Mouse (Mus musculus) hindbrain, embryonic 12.5 days (tissue): ENCODE data around the gene Stub1. TPM values are rescaled to one million over a fixed set of nuclear protein-coding genes. Genes with fewer than 3 reads are reported as not detected.

Experiments used
- ATAC-seq: fragments of 200-750 bp; cut with Nextera tagmentation; 2 replicates; pipeline ENCODE4 v1.8.0; 2017; ENCODE audit warnings: moderate TSS enrichment; ENCODE audit not compliant: low FRiP score
- H3K27ac ChIP-seq: fragments of 300-500 bp; sonication (generic); 2 replicates; pipeline ENCODE4 v1.5.1; 2016; ENCODE audit warnings: mild to moderate bottlenecking
- H3K27me3 ChIP-seq: fragments of 300-500 bp; sonication (generic); 2 replicates; pipeline ENCODE4 v1.6.1; 2016; ENCODE audit warnings: mild to moderate bottlenecking
- H3K36me3 ChIP-seq: fragments of 300-500 bp; sonication (generic); 2 replicates; pipeline ENCODE4 v1.6.1; 2016; ENCODE audit warnings: mild to moderate bottlenecking
- H3K4me1 ChIP-seq: fragments of 300-500 bp; sonication (generic); 2 replicates; pipeline ENCODE4 v1.6.1; 2016
- H3K4me2 ChIP-seq: fragments of 300-500 bp; sonication (generic); replicated peaks from 2 replicates; pipeline ENCODE4 v1.6.1; 2016; ENCODE audit warnings: mild to moderate bottlenecking
- H3K4me3 ChIP-seq: fragments of 300-500 bp; sonication (generic); 2 replicates; pipeline ENCODE4 v1.5.1; 2016; ENCODE audit warnings: mild to moderate bottlenecking
- H3K9ac ChIP-seq: fragments of 300-500 bp; sonication (generic); 2 replicates; pipeline ENCODE4 v1.6.1; 2016; ENCODE audit warnings: mild to moderate bottlenecking, moderate library complexity
- H3K9me3 ChIP-seq: fragments of 300-500 bp; sonication (generic); replicated peaks from 2 replicates; pipeline ENCODE4 v1.6.1; 2016; ENCODE audit warnings: mild to moderate bottlenecking
- WGBS: fragments of 180-500 bp; shearing (Covaris S2); methylation state at CpG from one replicate; pipeline ENCODE4 v1.1.7; 2016; 5-methylcytosine and 5-hydroxymethylcytosine counted together
- polyA plus RNA-seq: library from polyadenylated mRNA; unstranded; fragments of >200 nt; fragmentation: Nextera tagmentation; extraction: Ambion mirVana; gene quantifications from 2 replicates; pipeline ENCODE4 v1.2.1, GENCODE M21; 2016

Stub1 gene
- polyA plus RNA-seq, 1 experiment from 2014 or later = 291 TPM

DNA sequence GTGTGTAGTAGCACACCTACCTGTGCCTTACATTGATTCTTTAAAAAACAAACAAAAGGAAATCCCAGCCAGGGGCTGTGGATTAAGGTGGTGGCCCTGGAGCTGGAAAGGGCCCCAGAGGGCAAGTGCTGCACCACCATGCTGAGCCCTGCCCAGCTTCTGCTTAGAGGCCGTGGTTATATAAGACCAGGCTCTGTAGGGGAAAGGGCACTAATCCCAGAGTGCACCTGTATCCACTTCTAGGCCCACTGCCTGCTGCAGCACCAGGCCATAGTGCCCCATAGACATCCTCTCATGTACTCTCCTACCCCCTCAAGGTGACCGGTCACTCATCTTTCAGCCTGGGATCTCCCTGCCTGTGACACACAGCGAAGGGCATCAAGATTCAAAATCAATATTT is 33.0 kb upstream of the Stub1 start:
- no peaks in the 10 kb centered on the region for H3K9me3 ChIP-seq
- H3K4me2 ChIP-seq = no peak overlapping the region
- H3K36me3 ChIP-seq = no peaks in the 10 kb centered on the region
- no peak overlapping the region for H3K27ac ChIP-seq
- 91% methylated on average over 3 of the region's 3 CpGs for WGBS
- no peak for ATAC-seq
- no peak overlapping the region for H3K4me3 ChIP-seq
- H3K4me1 ChIP-seq = peaks cover 19% of the 10 kb centered on the region
- H3K27me3 ChIP-seq = no peaks in the 10 kb centered on the region; the same call in 1 of the 2 replicates
- H3K9ac ChIP-seq = no peak overlapping the region

DNA sequence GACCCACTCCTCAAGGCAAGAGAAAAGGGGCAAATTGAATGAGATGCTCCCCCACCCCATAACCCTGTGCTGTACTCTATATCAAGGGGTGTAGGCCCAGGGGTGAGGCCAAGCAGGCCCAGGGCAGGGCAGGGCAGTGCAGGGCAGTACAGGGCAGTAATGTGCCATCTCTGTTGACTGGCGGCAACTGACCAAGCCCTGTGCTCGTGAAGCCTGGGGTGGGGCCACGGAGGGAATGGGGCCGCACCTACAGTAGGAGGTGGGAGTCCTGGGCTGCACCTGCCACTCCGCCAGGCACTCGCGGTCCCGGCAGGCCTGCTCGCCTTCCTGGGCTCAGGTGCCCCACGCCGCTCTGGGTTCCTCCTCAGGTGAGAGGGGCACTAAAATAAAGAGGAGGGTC is 32.1 kb upstream of the Stub1 start:
- H3K27me3 ChIP-seq = no peaks in the 10 kb centered on the region; the same call in 1 of the 2 replicates
- no peaks in the 10 kb centered on the region for H3K36me3 ChIP-seq
- H3K4me2 ChIP-seq = no peak overlapping the region
- H3K4me3 ChIP-seq = no peak overlapping the region
- 83% methylated on average over 11 of the region's 11 CpGs for WGBS
- H3K4me1 ChIP-seq = peaks cover 28% of the 10 kb centered on the region
- no peak overlapping the region for H3K27ac ChIP-seq
- H3K9ac ChIP-seq = no peak overlapping the region
- no peaks in the 10 kb centered on the region for H3K9me3 ChIP-seq
- no peak for ATAC-seq

DNA sequence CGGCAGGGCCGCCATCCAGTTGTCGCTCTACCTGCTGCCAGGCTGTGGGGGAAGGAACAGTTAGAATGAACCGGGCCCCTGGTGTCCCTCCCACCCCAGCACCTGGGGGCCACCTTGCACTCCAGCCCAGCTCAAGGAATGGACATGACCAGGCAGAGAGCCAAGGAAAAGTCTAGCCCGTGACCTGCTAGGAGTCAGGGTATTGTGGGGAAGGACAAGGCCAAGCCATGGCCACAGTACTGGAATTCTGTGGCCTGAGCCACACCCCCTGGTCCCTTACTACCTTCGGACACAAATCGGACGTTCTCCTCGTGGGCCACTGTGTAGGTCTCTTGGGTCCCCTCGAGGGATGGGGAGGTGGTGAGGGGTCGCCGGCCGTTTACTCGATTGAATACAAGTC is 31.1 kb upstream of the Stub1 start:
- Histone ChIP-seq H3K27ac (no peak overlapping the region), H3K4me1 (peaks cover 31% of the 10 kb centered on the region), H3K9me3 (no peaks in the 10 kb centered on the region), H3K27me3 (no peaks in the 10 kb centered on the region; the same call in 1 of the 2 replicates), H3K36me3 (no peaks in the 10 kb centered on the region), H3K4me2 (no peak overlapping the region), H3K4me3 (no peak overlapping the region), H3K9ac (no peak overlapping the region)
- 90% methylated on average over 14 of the region's 14 CpGs for WGBS
- no peak for ATAC-seq

DNA sequence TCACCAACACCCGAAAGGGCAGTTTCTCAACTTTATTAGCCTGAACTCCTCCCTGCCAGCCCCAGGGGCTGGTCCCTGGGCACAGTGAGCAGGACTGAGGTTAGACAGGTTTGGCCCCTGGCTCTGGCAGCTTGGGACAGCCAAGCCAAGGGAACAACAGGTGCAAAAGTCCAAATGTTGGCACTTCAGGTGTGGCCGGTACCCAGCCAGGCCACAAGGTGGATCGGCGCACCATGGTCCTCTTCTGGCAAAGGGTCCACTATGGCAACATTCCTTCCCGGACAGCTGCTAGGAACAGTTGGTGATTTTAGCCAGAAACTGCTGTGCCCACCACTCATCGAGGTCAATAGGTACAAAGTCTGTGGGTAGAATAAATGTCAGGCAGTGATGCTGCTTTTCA is 30.5 kb upstream of the Stub1 start:
- no peak overlapping the region for H3K9ac ChIP-seq
- WGBS = 91% methylated on average over 6 of the region's 6 CpGs
- H3K4me2 ChIP-seq = no peak overlapping the region
- H3K27me3 ChIP-seq = no peaks in the 10 kb centered on the region; the same call in 1 of the 2 replicates
- no peak overlapping the region for H3K4me3 ChIP-seq
- H3K36me3 ChIP-seq = no peaks in the 10 kb centered on the region
- ATAC-seq = no peak
- H3K27ac ChIP-seq = no peak overlapping the region
- H3K9me3 ChIP-seq = no peaks in the 10 kb centered on the region
- H3K4me1 ChIP-seq = peaks cover 29% of the 10 kb centered on the region

DNA sequence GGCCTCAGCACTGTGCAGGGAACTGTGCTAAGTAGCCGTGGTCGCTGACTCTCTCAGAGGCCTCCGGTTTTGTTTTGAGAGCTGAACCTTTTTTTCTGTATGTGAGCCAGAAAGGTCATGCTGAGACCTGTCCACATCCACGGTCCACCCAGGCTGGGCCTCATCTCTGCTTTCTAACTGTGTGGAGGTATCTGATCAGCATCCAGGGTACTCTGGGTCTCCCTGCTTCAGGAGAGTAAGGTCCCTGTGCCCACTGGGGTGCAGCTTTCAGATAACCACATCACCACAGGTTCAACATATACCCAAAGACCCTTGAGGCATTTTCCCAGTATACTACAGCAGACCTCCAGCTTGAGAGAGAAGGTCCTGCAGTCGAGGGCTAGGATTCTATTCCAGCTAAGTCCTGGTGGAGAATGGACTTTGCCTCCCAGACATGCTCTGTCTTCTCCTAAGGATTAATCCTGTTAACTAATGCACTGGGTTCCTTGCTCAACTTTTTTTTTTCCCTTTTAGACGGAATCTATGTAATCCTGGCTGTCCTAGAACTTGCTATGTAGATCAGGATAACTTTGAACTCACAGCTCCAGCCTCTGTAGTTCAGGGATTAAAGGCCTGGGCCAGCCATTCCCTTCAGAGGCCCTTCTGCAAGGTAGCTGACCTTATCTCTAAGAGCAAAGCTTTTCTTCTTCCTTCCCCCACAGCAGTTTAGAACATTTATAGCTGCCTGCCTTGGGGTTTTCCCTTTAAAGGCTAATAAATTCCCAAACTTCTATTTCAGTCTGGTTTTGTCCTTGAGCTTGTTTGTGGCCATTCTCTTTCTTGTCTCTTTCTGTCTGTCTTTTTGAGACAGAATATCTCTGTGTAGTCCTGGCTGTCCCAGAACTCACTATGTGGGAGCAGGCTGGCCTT is 28.8 kb upstream of the Stub1 start:
- peak overlapping the region; percentile 87 for H3K27ac ChIP-seq
- no peaks in the 10 kb centered on the region for H3K27me3 ChIP-seq
- no peaks in the 10 kb centered on the region for H3K9me3 ChIP-seq
- peak overlapping the region; percentile 85 for H3K9ac ChIP-seq
- H3K4me1 ChIP-seq = peaks cover 21% of the 10 kb centered on the region
- peak overlapping the region; percentile 83 for H3K4me2 ChIP-seq
- WGBS = 16% methylated on average over 6 of the region's 6 CpGs
- ATAC-seq = peak; percentile 55
- H3K36me3 ChIP-seq = no peaks in the 10 kb centered on the region
- H3K4me3 ChIP-seq = peak overlapping the region; percentile 68

DNA sequence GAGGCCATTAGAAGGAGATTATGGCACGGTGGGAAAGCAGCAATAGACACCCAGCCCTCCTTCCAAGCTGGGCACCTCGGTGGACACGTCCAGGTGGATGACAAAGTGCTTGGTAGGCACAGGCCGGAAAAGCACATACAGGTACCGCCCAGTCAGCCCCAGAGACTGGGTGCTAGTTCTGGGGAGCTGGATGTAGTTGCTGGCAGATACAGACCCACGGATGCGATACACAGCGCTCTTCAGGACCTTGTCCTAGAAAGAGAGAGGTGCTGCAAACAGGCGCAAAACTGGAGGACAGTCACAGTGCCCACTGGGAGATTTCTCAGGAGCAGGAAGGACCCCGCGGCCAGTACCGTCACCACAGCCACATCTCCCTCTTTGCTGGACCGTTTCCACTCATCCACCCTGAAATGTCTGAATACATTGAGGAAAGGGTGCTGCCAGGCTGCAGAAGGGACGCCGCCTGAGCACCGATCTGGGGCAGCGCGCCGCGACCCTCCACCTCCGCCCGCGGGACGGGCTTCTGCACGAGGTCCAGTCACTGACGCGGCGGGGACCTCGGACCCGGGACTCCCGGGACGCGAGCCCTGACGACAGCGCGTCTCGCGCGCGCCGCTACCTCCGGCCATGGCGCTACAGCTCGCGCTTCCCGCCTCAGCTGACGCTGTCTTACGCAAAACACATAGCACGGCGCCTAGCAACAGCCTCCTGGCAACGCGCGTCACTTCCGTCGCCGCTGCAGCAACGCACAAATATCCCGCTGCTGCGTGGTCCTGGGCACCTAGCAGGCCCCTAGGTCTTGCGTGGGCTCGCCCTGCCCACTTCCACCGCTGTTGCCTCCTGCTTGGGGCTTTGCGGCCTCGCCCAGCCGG is 27.9 kb upstream of the Stub1 start, which contains the start of gene Wdr90:
Gene Wdr90, minus strand, starts transcription at position 670 of the 872 bp plus-strand sequence.
- Histone ChIP-seq H3K36me3 (no peaks in the 10 kb centered on the region), H3K4me1 (peaks cover 21% of the 10 kb centered on the region), H3K27ac (peak within 1 kb of the TSS; percentile 87), H3K4me3 (peak within 1 kb of the TSS; percentile 68), H3K9ac (peak within 1 kb of the TSS; percentile 85), H3K4me2 (peak within 1 kb of the TSS; percentile 83), H3K9me3 (no peaks in the 10 kb centered on the region), H3K27me3 (no peaks in the 10 kb centered on the region)
- WGBS = 4% methylated on average over 65 of the region's 65 CpGs
- ATAC-seq = peak; percentile 91

DNA sequence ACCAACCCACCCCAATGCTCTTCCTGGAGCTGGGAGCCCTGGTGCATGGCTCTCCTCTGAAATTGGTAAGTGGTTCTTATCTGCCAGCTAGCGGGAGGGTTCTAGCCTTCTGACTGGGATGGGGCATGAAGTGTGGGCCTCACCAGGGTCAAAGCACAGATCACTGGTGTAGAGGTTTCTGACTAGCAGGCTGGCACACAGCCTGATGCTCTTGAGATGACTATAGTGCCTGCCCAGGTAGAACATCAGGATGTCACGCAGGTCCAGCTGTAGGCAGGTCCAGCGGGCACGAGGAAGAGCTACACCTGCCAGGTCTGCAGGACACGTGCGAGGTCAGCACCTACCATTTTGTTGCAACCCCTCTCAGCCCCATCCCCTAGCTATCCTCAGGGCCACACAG is 27.0 kb upstream of the Stub1 start:
- ATAC-seq = no peak
- H3K27me3 ChIP-seq = no peaks in the 10 kb centered on the region
- H3K4me1 ChIP-seq = peaks cover 21% of the 10 kb centered on the region
- peak overlapping the region; percentile 68 for H3K4me3 ChIP-seq
- H3K36me3 ChIP-seq = peaks cover 5% of the 10 kb centered on the region; the same call in 1 of the 2 replicates
- no peaks in the 10 kb centered on the region for H3K9me3 ChIP-seq
- 0 out of 2 replicates have a peak overlapping the region, but pooled peaks have one; percentile 7 for H3K27ac ChIP-seq
- peak overlapping the region; percentile 83 for H3K4me2 ChIP-seq
- 90% methylated on average over 6 of the region's 6 CpGs for WGBS
- H3K9ac ChIP-seq = peak overlapping the region; percentile 85; the same call in 1 of the 2 replicates

DNA sequence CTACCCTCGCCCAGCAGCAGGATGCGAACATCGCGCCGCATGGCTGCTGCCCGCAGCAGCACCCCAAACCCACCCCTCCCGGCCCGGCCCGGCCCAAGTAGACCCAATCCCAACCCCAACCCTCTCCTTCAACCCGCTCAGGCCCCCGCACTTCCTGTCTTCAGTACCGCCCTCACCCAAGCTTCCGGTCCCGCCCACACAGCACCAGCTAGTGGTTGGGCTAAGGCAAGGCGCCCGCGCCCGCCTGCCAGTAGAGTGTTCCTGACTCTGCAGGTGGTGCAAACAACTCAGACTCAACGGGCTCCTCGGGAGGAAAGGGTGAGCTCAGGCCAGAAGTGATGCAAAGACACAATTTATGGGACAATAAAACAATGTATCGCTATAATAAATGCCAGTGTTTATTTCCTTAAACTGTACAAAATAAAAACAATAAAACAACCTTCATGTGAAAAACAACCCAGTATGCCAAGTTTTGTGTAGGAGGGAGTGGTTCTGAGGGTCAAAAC is 11.2 kb upstream of the Stub1 start, which contains the start of gene Rhot2:
Gene Rhot2, minus strand, starts transcription at position 456 of the 506 bp plus-strand sequence.
- H3K9me3 ChIP-seq = no peaks in the 10 kb centered on the region
- ATAC-seq = peak; percentile 90
- under 1% methylated on average over 21 of the region's 21 CpGs for WGBS
- H3K4me1 ChIP-seq = peaks cover 17% of the 10 kb centered on the region
- peaks cover 62% of the 10 kb centered on the region for H3K36me3 ChIP-seq
- peak within 1 kb of the TSS; percentile 77 for H3K27ac ChIP-seq
- H3K27me3 ChIP-seq = no peaks in the 10 kb centered on the region
- H3K4me2 ChIP-seq = peak within 1 kb of the TSS; percentile 88
- H3K4me3 ChIP-seq = peak within 1 kb of the TSS; percentile 86
- H3K9ac ChIP-seq = peak within 1 kb of the TSS; percentile 88

DNA sequence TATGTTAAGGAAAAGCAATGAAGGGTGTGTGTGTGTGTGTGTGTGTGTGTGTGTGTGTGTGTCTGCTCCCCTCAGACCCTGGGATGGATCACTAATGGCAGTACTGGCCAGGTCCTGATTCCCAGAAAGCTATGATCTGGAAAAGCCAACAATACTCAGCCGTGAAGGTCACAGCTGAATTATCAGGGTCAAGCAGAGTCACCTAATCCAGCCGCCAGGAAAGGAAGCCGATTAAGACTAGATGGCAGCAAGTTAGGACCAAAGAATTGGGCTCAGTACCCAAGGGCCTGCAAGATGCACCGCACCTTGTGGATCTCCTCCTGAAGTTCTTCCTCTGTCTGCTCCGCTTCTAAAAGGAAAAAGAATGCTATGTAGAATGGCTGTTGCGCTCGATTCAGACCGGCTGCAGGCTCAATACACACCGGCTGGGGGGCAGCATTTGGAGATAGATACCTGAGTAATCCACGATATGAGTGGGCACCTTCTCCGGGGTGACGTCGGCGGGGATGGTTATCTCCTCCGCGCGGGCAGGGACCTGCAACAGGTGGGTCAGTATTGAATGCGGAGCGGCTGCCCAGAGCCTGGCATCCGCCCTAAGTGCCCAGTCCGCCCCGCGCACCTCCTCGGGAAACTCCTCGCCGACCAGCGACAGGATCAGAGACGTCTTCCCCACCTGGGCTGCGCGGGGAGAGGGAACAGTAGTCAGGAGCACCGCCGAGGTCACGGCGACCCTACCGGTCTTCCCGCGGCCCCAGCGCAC is 10.6 kb upstream of the Stub1 start:
- peak overlapping the region; percentile 88 for H3K4me2 ChIP-seq
- H3K36me3 ChIP-seq = peaks cover 65% of the 10 kb centered on the region
- no peak; the same call in 1 of the 2 replicates for ATAC-seq
- peaks cover 20% of the 10 kb centered on the region for H3K4me1 ChIP-seq
- H3K4me3 ChIP-seq = peak overlapping the region; percentile 86
- H3K9me3 ChIP-seq = no peaks in the 10 kb centered on the region
- peak overlapping the region; percentile 88 for H3K9ac ChIP-seq
- peak overlapping the region; percentile 77 for H3K27ac ChIP-seq
- 5% methylated on average over 38 of the region's 38 CpGs for WGBS
- H3K27me3 ChIP-seq = no peaks in the 10 kb centered on the region

DNA sequence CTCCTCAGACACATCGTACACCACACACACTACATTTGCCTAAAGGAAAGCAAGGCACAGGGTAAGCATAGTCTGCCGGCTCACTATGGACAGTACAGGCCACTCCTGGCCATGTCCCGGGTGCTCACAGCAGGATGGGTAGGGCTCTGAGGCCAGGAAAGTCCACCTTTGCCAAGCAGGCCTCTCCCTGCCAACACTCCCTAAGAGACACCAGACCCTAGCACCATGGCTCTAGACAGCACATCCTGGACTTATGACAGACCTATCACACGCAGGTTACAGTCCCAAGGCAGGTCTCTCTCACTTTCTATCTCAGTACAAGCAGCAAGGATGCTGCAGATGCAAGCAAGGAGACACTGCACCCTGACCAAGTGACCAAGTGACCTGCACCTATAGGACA is 9.9 kb upstream of the Stub1 start:
- Histone ChIP-seq H3K27me3 (no peaks in the 10 kb centered on the region), H3K36me3 (peaks cover 63% of the 10 kb centered on the region), H3K27ac (no peak overlapping the region), H3K9ac (peak overlapping the region; percentile 88), H3K9me3 (no peaks in the 10 kb centered on the region), H3K4me1 (peaks cover 26% of the 10 kb centered on the region), H3K4me3 (peak overlapping the region; percentile 86), H3K4me2 (peak overlapping the region; percentile 88)
- ATAC-seq = no peak
- WGBS = 97% methylated on average over 4 of the region's 4 CpGs

DNA sequence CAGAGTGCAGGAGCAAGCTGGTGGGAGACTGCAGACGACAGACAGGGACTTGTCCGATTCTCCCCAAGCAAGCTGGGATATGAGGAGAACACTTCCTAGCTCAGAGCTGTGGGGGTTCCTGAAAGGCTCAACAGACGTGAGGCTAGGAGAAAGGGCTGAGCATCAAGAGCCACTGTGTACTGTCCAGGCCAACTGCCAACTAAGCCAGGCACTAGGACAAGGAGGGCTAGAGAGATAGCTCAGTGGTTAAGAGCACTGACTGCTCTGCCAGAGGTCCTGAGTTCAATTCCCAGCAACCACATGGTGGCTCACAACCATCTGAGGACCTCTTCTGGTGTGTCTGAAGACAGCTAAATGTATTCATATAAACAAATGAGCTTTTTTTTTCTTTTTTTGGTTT is 9.3 kb upstream of the Stub1 start:
- H3K4me1 ChIP-seq = peaks cover 32% of the 10 kb centered on the region
- 83% methylated on average over 3 of the region's 3 CpGs for WGBS
- H3K9me3 ChIP-seq = no peaks in the 10 kb centered on the region
- no peak overlapping the region for H3K4me3 ChIP-seq
- peaks cover 59% of the 10 kb centered on the region for H3K36me3 ChIP-seq
- no peak overlapping the region for H3K4me2 ChIP-seq
- ATAC-seq = no peak
- H3K27me3 ChIP-seq = no peaks in the 10 kb centered on the region
- no peak overlapping the region for H3K27ac ChIP-seq
- no peak overlapping the region for H3K9ac ChIP-seq
